ENCODE assay signal across 21 mouse cellular contexts in genomic region chr10:52533278-52533892, GRCm38 (mm10).
DNase-seq lines count a peak whose midpoint lies in the region; ATAC-seq and TF ChIP-seq lines count a peak whose summit lies in the region.
"Had no signal": no experiment of that assay in that cellular context is flagged by ENCODE, and none has a peak within 500 bp of the region (broad histone marks: within the 10 kb centered on the region; RNA-seq: fewer than 3 reads in every experiment).

No protein-coding gene starts in this region.

- no peak for TF ChIP-seq CTCF in heart, adult 2 months (IDR thresholded peaks at IDR 0.05)

- TF ChIP-seq POLR2A in heart, adult 2 months (IDR thresholded peaks at IDR 0.05; ENCODE audit: insufficient read depth, low read depth, low read length): no peak

- TF ChIP-seq EP300 in heart, adult 2 months (IDR thresholded peaks at IDR 0.05; ENCODE audit: insufficient read depth, low read depth, low read length): no peak

- no peak overlapping the region for H3K27ac ChIP-seq in hindbrain, embryonic 11.5 days (ENCODE audit: low read depth, low read length)
- H3K27ac ChIP-seq in hindbrain, embryonic 10.5 days: no peak overlapping the region
- no peak overlapping the region for H3K27ac ChIP-seq in midbrain, embryonic 13.5 days
- H3K27ac ChIP-seq in midbrain, embryonic 16.5 days (ENCODE audit: low read length): no peak overlapping the region
- H3K27ac ChIP-seq in forebrain, embryonic 13.5 days: no peak overlapping the region
- no peak overlapping the region for H3K27ac ChIP-seq in midbrain, embryonic 15.5 days
- H3K27ac ChIP-seq in heart, adult 2 months: no peak overlapping the region
- H3K27ac ChIP-seq: gastrocnemius, adult 2 months; left cerebral cortex, adult 2 months; limb, embryonic 13.5 days; lung, embryonic 15.5 days; neural tube, embryonic 13.5 days; stomach, embryonic 15.5 days had no signal

- intact Hi-C loops in heart, adult 2 months (cut with DNase I): no loop called here

- H3K4me2 ChIP-seq in hindbrain, embryonic 11.5 days (replicated peaks; ENCODE audit: low read depth, low read length): no peak overlapping the region
- H3K4me2 ChIP-seq in midbrain, embryonic 13.5 days (replicated peaks): no peak overlapping the region
- no peak overlapping the region for H3K4me2 ChIP-seq in midbrain, embryonic 16.5 days (ENCODE audit: low read length)
- H3K4me2 ChIP-seq in forebrain, embryonic 13.5 days: no peak overlapping the region
- H3K4me2 ChIP-seq in midbrain, embryonic 15.5 days: no peak overlapping the region
- H3K4me2 ChIP-seq: heart, embryonic 12.5 days; limb, embryonic 13.5 days; liver, embryonic 11.5 days; lung, embryonic 15.5 days; neural tube, embryonic 13.5 days; stomach, embryonic 15.5 days had no signal

- ATAC-seq in hindbrain, embryonic 11.5 days (ENCODE audit: low FRiP score): peak; percentile 38; the same call in 1 of the 2 replicates
- peak; percentile 71 for ATAC-seq in midbrain, embryonic 13.5 days
- ATAC-seq in midbrain, embryonic 16.5 days: no peak
- peak; percentile 72 for ATAC-seq in forebrain, embryonic 13.5 days
- peak; percentile 45; the same call in 1 of the 2 replicates for ATAC-seq in midbrain, embryonic 15.5 days (replicated peaks)
- ATAC-seq: activated CD4-positive, CD25-positive, alpha-beta regulatory T cell, adult 4 months; CD4-positive, CD25-positive, alpha-beta regulatory T cell, adult 4 months; intestine, postnatal 0 days had no signal

- WGBS in hindbrain, embryonic 11.5 days: 22% methylated on average over 2 of the region's 2 CpGs
- 14% methylated on average over 2 of the region's 2 CpGs for WGBS in hindbrain, embryonic 10.5 days
- 11% methylated on average over 2 of the region's 2 CpGs for WGBS in midbrain, embryonic 13.5 days
- 8% methylated on average over 2 of the region's 2 CpGs for WGBS in midbrain, embryonic 16.5 days
- 10% methylated on average over 2 of the region's 2 CpGs for WGBS in forebrain, embryonic 13.5 days
- WGBS in midbrain, embryonic 15.5 days: 8% methylated on average over 2 of the region's 2 CpGs
- WGBS in heart, adult 2 months: 38% methylated on average over 2 of the region's 2 CpGs

- no peaks in the 10 kb centered on the region for H3K9me3 ChIP-seq in hindbrain, embryonic 11.5 days (ENCODE audit: control insufficient read depth, low read length)
- no peaks in the 10 kb centered on the region for H3K9me3 ChIP-seq in hindbrain, embryonic 10.5 days
- no peaks in the 10 kb centered on the region for H3K9me3 ChIP-seq in midbrain, embryonic 13.5 days
- H3K9me3 ChIP-seq in midbrain, embryonic 16.5 days (replicated peaks; ENCODE audit: control insufficient read depth, low read length, poor library complexity, severe bottlenecking): no peaks in the 10 kb centered on the region
- no peaks in the 10 kb centered on the region for H3K9me3 ChIP-seq in forebrain, embryonic 13.5 days (replicated peaks)
- H3K9me3 ChIP-seq in midbrain, embryonic 15.5 days: no peaks in the 10 kb centered on the region
- H3K9me3 ChIP-seq: heart, embryonic 12.5 days; limb, embryonic 13.5 days; lung, embryonic 15.5 days; neural tube, embryonic 13.5 days; stomach, embryonic 15.5 days had no signal

- DNase-seq in hindbrain, embryonic 11.5 days (ENCODE audit: low spot score): no peak
- no peak for DNase-seq in hindbrain, embryonic 10.5 days (ENCODE audit: low spot score)
- DNase-seq in heart, adult 2 months: no peak
- DNase-seq: adrenal gland, adult 2 months; cerebellum, adult 2 months; gastrocnemius, adult 2 months; gastrocnemius, postnatal 36 days had no signal

- no peaks in the 10 kb centered on the region for H3K36me3 ChIP-seq in hindbrain, embryonic 11.5 days (ENCODE audit: control insufficient read depth, insufficient read depth, low read length)
- H3K36me3 ChIP-seq in hindbrain, embryonic 10.5 days: no peaks in the 10 kb centered on the region
- no peaks in the 10 kb centered on the region for H3K36me3 ChIP-seq in midbrain, embryonic 13.5 days
- no peaks in the 10 kb centered on the region for H3K36me3 ChIP-seq in midbrain, embryonic 16.5 days (ENCODE audit: control insufficient read depth, insufficient read depth, low read length)
- no peaks in the 10 kb centered on the region for H3K36me3 ChIP-seq in forebrain, embryonic 13.5 days (ENCODE audit: poor library complexity, severe bottlenecking)
- no peaks in the 10 kb centered on the region for H3K36me3 ChIP-seq in midbrain, embryonic 15.5 days (replicated peaks)
- no peaks in the 10 kb centered on the region for H3K36me3 ChIP-seq in heart, adult 2 months (ENCODE audit: control insufficient read depth, insufficient read depth, low read length)
- H3K36me3 ChIP-seq: heart, embryonic 12.5 days; limb, embryonic 13.5 days; lung, embryonic 15.5 days; neural tube, embryonic 13.5 days; stomach, embryonic 15.5 days had no signal

- H3K4me1 ChIP-seq in hindbrain, embryonic 11.5 days (replicated peaks; ENCODE audit: control insufficient read depth, insufficient read depth, low read length): no peaks in the 10 kb centered on the region
- peaks cover 2% of the 10 kb centered on the region; the same call in 1 of the 2 replicates for H3K4me1 ChIP-seq in hindbrain, embryonic 10.5 days (replicated peaks)
- H3K4me1 ChIP-seq in midbrain, embryonic 13.5 days (replicated peaks): no peaks in the 10 kb centered on the region
- H3K4me1 ChIP-seq in midbrain, embryonic 16.5 days (ENCODE audit: control insufficient read depth, insufficient read depth, low read length): no peaks in the 10 kb centered on the region
- H3K4me1 ChIP-seq in forebrain, embryonic 13.5 days: no peaks in the 10 kb centered on the region
- no peaks in the 10 kb centered on the region for H3K4me1 ChIP-seq in midbrain, embryonic 15.5 days
- no peaks in the 10 kb centered on the region for H3K4me1 ChIP-seq in heart, adult 2 months (ENCODE audit: control insufficient read depth, insufficient read depth, low read length)
- H3K4me1 ChIP-seq: limb, embryonic 13.5 days; lung, embryonic 15.5 days; neural tube, embryonic 13.5 days; stomach, embryonic 15.5 days had no signal

- no peaks in the 10 kb centered on the region for H3K27me3 ChIP-seq in hindbrain, embryonic 11.5 days (ENCODE audit: control insufficient read depth, insufficient read depth, low read length)
- no peaks in the 10 kb centered on the region for H3K27me3 ChIP-seq in hindbrain, embryonic 10.5 days (ENCODE audit: insufficient read depth, poor library complexity, severe bottlenecking)
- H3K27me3 ChIP-seq in midbrain, embryonic 13.5 days: no peaks in the 10 kb centered on the region
- no peaks in the 10 kb centered on the region for H3K27me3 ChIP-seq in midbrain, embryonic 16.5 days (ENCODE audit: control insufficient read depth, insufficient read depth, low read depth, low read length)
- no peaks in the 10 kb centered on the region for H3K27me3 ChIP-seq in forebrain, embryonic 13.5 days
- no peaks in the 10 kb centered on the region for H3K27me3 ChIP-seq in midbrain, embryonic 15.5 days (replicated peaks)
- H3K27me3 ChIP-seq in heart, adult 2 months (ENCODE audit: control insufficient read depth, insufficient read depth, low read length): no peaks in the 10 kb centered on the region
- H3K27me3 ChIP-seq: heart, embryonic 12.5 days; limb, embryonic 13.5 days; lung, embryonic 15.5 days; neural tube, embryonic 13.5 days; stomach, embryonic 15.5 days had no signal

- H3K9ac ChIP-seq in hindbrain, embryonic 11.5 days (ENCODE audit: low read depth, low read length): no peak overlapping the region
- no peak overlapping the region for H3K9ac ChIP-seq in midbrain, embryonic 13.5 days (replicated peaks)
- H3K9ac ChIP-seq in midbrain, embryonic 16.5 days (ENCODE audit: low read depth, low read length): no peak overlapping the region
- H3K9ac ChIP-seq in forebrain, embryonic 13.5 days: no peak overlapping the region
- H3K9ac ChIP-seq in midbrain, embryonic 15.5 days: no peak overlapping the region
- H3K9ac ChIP-seq in heart, adult 2 months (ENCODE audit: low read depth, low read length): no peak overlapping the region
- H3K9ac ChIP-seq: heart, embryonic 12.5 days; limb, embryonic 13.5 days; lung, embryonic 15.5 days; neural tube, embryonic 13.5 days; stomach, embryonic 15.5 days had no signal

- no peaks in the 10 kb centered on the region for H3K79me2 ChIP-seq in heart, adult 2 months (replicated peaks; ENCODE audit: control insufficient read depth, insufficient read depth, low read length)

- no peak overlapping the region for H3K4me3 ChIP-seq in hindbrain, embryonic 11.5 days (ENCODE audit: low read depth, low read length)
- H3K4me3 ChIP-seq in hindbrain, embryonic 10.5 days: no peak overlapping the region
- no peak overlapping the region for H3K4me3 ChIP-seq in midbrain, embryonic 13.5 days (replicated peaks)
- H3K4me3 ChIP-seq in midbrain, embryonic 16.5 days (ENCODE audit: low read depth, low read length): no peak overlapping the region
- H3K4me3 ChIP-seq in forebrain, embryonic 13.5 days: no peak overlapping the region
- H3K4me3 ChIP-seq in midbrain, embryonic 15.5 days: no peak overlapping the region
- H3K4me3 ChIP-seq in heart, adult 2 months: no peak overlapping the region
- H3K4me3 ChIP-seq: gastrocnemius, adult 2 months; heart, embryonic 12.5 days; left cerebral cortex, adult 2 months; limb, embryonic 13.5 days; lung, embryonic 15.5 days; neural tube, embryonic 13.5 days; stomach, embryonic 15.5 days had no signal
